Mouse (Mus musculus) brown adipose tissue, adult 24 weeks (tissue): ENCODE results near the gene Serpinb1a. TPM values are rescaled to one million over a fixed set of nuclear protein-coding genes. Genes with fewer than 3 reads are reported as not detected.
"Not testable (repeated sequence)": the region's sequence is repeated elsewhere in the genome, so short reads cannot be mapped to it uniquely, and the experiment has no call there.

Source experiments
- H3K27ac ChIP-seq: fragments of 200-500 bp; replicated peaks from 2 replicates; pipeline ENCODE4 v1.5.1; 2012; ENCODE audit warnings: low read depth, mild to moderate bottlenecking, low read length
- H3K4me1 ChIP-seq: fragments of 200-500 bp; 2 replicates; pipeline ENCODE4 v1.6.1; 2012; ENCODE audit warnings: low read length, mixed read lengths; ENCODE audit not compliant: control insufficient read depth, insufficient read depth, insufficient read length
- H3K4me3 ChIP-seq: fragments of 200-500 bp; 2 replicates; pipeline ENCODE4 v1.5.1; 2012; ENCODE audit warnings: low read depth, mild to moderate bottlenecking, low read length, moderate library complexity; ENCODE audit not compliant: insufficient read depth
- polyA plus RNA-seq: library from polyadenylated mRNA; stranded (reverse); fragments of >200 nt; gene quantifications from 2 replicates; pipeline ENCODE4 v1.2.4, GENCODE M21; 2012; ENCODE audit not compliant: missing spikeins, insufficient read depth, insufficient read length

Serpinb1a gene
- polyA plus RNA-seq: 2.0 and 4.4 TPM in 2 replicates

GRCm38 (mm10) chr13:32850668-32851404, at the start of gene Serpinb1a:
Gene Serpinb1a (minus strand): TSS chr13:32851185.
- Histone ChIP-seq H3K4me3 (peak within 1 kb of the TSS; percentile 28), H3K4me1 (peaks cover 11% of the 10 kb centered on the region; the same call in 1 of the 2 replicates), H3K27ac (no peak within 1 kb of the TSS)

DNA sequence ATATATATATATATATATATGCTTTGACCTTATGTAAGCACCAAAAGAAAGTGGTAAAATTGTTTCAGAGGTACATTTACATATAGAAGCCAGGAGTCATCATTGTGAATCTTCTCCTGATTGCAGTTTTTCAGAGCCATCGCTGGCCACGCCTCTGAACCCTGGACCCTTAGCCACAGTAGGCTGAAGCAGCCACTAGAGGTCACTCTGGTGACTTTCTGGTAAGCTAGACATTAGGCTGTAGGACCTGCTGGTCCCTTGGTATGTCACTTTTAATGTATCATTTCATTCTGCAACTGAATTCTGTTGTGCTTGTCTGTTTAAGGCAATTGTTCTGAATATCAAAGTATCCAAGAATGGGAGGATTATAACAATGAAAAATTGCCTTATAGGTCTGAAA, 49.7 kb upstream of the Serpinb1a start:
- Histone ChIP-seq H3K27ac (no peak overlapping the region), H3K4me1 (no peaks in the 10 kb centered on the region), H3K4me3 (no peak overlapping the region)

- H3K4me1 ChIP-seq, H3K4me3 ChIP-seq, H3K27ac ChIP-seq: not testable (repeated sequence)
These were observed 48.1 kb upstream of the Serpinb1a start for GRCm38 (mm10) chr13:32899114-32899513.

- no peak within 1 kb of the TSS for H3K4me3 ChIP-seq
- H3K4me1 ChIP-seq: no peaks in the 10 kb centered on the region
These were observed 47.1 kb upstream of the Serpinb1a start, which contains the start of gene Serpinb1c for GRCm38 (mm10) chr13:32898111-32898510. Gene Serpinb1c (minus strand): TSS chr13:32898211.

GRCm38 (mm10) chr13:32896931-32897330, 45.9 kb upstream of the Serpinb1a start:
- H3K27ac ChIP-seq: no peak overlapping the region
- H3K4me1 ChIP-seq: no peaks in the 10 kb centered on the region
- no peak overlapping the region for H3K4me3 ChIP-seq

More at GRCm38 (mm10) chr13:32898111-32898510, 47.1 kb upstream of the Serpinb1a start, which contains the start of gene Serpinb1c:
- no peak within 1 kb of the TSS for H3K27ac ChIP-seq

- H3K4me3 ChIP-seq: no peak overlapping the region
- no peaks in the 10 kb centered on the region for H3K4me1 ChIP-seq
- H3K27ac ChIP-seq: no peak overlapping the region
These were observed 33.8 kb upstream of the Serpinb1a start for GRCm38 (mm10) chr13:32884755-32885154.

DNA sequence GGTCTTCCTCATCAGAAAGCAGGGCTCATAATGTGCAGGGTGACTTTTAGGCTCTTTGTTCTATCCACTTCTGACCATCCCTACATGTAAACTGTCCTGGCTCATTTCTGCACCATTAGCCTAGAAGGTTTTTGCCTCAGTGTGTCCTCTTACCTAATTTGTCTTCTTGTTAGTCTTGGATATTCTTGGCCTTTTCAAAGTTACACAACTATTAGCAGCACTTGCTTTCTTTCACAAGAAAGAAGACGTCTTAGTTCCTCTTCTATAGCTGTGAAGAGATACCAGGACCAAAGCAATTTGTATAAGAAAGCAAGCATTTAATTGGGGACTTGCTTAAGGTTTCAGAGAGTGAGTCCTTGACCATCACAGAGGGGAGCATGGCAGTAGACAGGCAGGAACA, 22.9 kb upstream of the Serpinb1a start:
- Histone ChIP-seq H3K27ac (no peak overlapping the region), H3K4me3 (no peak overlapping the region), H3K4me1 (no peaks in the 10 kb centered on the region)

DNA sequence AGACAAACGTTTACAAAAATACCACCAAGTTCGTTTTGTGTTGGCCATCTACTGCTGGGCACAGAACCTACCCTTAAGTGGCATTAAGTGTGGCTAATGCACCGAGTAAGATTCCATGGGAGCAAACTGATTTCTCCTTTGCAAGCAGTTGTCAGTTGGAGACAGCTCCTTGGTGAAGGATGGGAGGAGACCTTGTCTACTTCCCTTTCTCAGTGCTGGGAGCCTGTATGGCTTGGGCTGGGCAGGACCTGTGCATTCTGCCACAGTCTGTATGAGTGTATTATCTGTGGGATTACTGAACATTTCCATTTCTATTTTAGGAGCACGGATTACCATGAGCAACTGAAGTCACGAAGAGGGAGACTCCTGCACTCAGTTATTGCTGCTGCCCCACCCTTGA, 17.9 kb upstream of the Serpinb1a start:
- H3K4me3 ChIP-seq: no peak overlapping the region
- H3K27ac ChIP-seq: no peak overlapping the region
- H3K4me1 ChIP-seq: no peaks in the 10 kb centered on the region

GRCm38 (mm10) chr13:32868233-32868632, 17.2 kb upstream of the Serpinb1a start:
- H3K27ac ChIP-seq, H3K4me3 ChIP-seq, H3K4me1 ChIP-seq: not testable (repeated sequence)

- H3K4me1 ChIP-seq: no peaks in the 10 kb centered on the region
- H3K27ac ChIP-seq: no peak overlapping the region
- H3K4me3 ChIP-seq: no peak overlapping the region
These were observed 16.0 kb upstream of the Serpinb1a start for GRCm38 (mm10) chr13:32867030-32867429.

DNA sequence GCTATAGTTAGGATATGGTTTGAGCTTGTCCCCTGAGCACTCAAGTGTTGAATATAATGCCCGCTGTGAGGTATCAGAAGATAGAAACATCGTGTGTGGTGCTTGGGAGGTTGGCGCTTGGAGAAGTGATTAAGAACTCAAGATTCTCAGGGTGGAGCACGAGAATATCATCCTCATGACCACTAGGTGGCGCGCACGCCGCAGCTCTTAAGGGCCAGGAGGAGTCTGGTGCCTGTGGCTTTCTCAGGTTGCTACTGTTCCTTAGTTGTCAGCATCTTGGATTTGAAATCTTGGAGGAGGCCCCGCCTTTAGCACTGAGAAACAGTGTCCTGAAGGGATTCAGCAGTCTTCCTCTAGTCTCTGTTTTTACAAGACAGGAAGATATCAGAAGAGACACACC, 15.5 kb upstream of the Serpinb1a start:
- H3K27ac ChIP-seq: no peak overlapping the region
- no peaks in the 10 kb centered on the region for H3K4me1 ChIP-seq
- no peak overlapping the region for H3K4me3 ChIP-seq

DNA sequence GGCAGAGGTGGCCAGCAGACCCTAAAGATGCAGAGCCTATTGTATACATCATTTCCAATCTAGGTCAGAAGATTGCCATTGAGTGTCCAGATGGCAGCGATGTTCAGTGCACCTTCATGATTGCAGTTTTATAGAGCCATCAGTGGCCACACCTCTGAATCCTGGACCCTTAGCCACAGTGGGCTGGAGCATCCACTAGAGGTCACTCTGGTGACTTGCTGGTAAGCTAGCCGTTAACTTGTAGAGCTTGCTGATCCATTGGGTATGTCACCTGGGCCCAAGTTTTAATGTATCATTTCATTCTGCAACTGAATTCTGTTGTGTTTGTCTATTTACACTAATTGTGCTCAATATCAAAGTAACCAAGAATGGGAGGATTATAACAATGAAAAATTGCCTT, 14.6 kb upstream of the Serpinb1a start:
- Histone ChIP-seq H3K4me3 (no peak overlapping the region), H3K27ac (no peak overlapping the region), H3K4me1 (no peaks in the 10 kb centered on the region)

DNA sequence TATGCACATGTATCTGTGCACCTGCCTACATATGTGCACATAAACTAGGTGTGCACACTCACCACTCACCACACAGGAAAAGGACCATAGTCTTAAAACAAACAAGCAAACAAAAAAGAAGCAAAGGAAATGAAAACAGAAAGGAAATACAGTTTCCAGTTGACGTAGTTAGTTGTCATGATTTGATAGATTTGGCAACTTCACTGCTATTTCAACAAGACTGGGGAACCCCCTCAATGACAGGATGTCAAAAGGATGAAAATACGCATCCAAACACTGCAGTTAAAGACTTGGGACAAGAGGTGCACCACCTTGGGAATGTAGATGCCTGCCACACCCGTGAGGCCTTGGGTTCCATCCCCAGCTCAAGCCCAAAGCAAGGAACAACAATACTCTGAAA, 13.5 kb upstream of the Serpinb1a start:
- not testable (repeated sequence) for H3K4me3 ChIP-seq, H3K27ac ChIP-seq, H3K4me1 ChIP-seq

- no peak overlapping the region for H3K27ac ChIP-seq
- no peaks in the 10 kb centered on the region for H3K4me1 ChIP-seq
- no peak overlapping the region for H3K4me3 ChIP-seq
These were observed 12.5 kb upstream of the Serpinb1a start for GRCm38 (mm10) chr13:32863456-32863855.

- H3K4me1 ChIP-seq: no peaks in the 10 kb centered on the region
- H3K27ac ChIP-seq: no peak overlapping the region
- no peak overlapping the region for H3K4me3 ChIP-seq
These were observed 9.8 kb upstream of the Serpinb1a start for GRCm38 (mm10) chr13:32860821-32861220.

DNA sequence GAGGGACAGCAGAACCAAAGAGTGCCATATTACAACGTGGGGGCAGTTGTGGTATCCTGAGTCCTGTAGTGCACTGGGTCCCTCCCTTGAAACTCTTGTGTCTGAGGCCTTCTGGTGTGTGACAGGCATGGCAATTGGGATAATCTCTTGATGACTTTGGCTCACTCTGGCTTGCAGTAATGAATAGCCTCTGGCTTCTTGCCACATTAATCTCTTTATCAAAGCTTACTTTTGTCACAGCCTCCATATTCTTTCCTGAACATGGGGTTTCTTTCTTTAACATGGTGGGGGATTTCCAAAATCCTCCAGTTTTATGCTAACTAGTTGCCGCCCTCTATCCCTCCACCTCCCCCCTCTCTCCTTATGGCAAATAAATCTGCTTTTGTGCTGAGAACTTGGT, 2.1 kb upstream of the Serpinb1a start:
- no peak overlapping the region for H3K27ac ChIP-seq
- H3K4me3 ChIP-seq: no peak overlapping the region
- H3K4me1 ChIP-seq: peaks cover 11% of the 10 kb centered on the region; the same call in 1 of the 2 replicates
